28 mouse cellular contexts compared by ENCODE assay signal in genomic region chr3:4287141-4287540, GRCm38 (mm10).
"Had no signal": no experiment of that assay in that cellular context is flagged by ENCODE, and none has a peak within 500 bp of the region (broad histone marks: within the 10 kb centered on the region; RNA-seq: fewer than 3 reads in every experiment).

No protein-coding gene starts in this region.

- H3K9me3 ChIP-seq: embryonic facial prominence, embryonic 10.5 days; embryonic facial prominence, embryonic 12.5 days; embryonic facial prominence, embryonic 13.5 days; embryonic facial prominence, embryonic 15.5 days; forebrain, embryonic 10.5 days; forebrain, embryonic 12.5 days; forebrain, embryonic 13.5 days; forebrain, embryonic 15.5 days had no signal

- DNase-seq: cerebellum, adult 8-10 months; cerebellum, adult 9-10 months; cerebellum, adult 9-11 months; cerebellum, postnatal 10 days; cerebellum, postnatal 14 days; cerebellum, postnatal 25 days; cerebellum, postnatal 36 days; embryo, embryonic 11 days; forebrain, postnatal 0 days; gastrocnemius, adult 2 months; gastrocnemius, postnatal 10 days; gastrocnemius, postnatal 14 days; gastrocnemius, postnatal 25 days; gastrocnemius, postnatal 36 days; heart, adult 11 months; heart, adult 18-20 months; heart, adult 2 months had no signal

- H3K27ac ChIP-seq: embryonic facial prominence, embryonic 10.5 days; embryonic facial prominence, embryonic 12.5 days; embryonic facial prominence, embryonic 13.5 days; embryonic facial prominence, embryonic 15.5 days; forebrain, embryonic 10.5 days; forebrain, embryonic 12.5 days; forebrain, embryonic 13.5 days; forebrain, embryonic 15.5 days; gastrocnemius, adult 2 months; heart, adult 2 months had no signal

- H3K36me3 ChIP-seq: embryonic facial prominence, embryonic 10.5 days; embryonic facial prominence, embryonic 12.5 days; embryonic facial prominence, embryonic 13.5 days; embryonic facial prominence, embryonic 15.5 days; forebrain, embryonic 10.5 days; forebrain, embryonic 12.5 days; forebrain, embryonic 15.5 days had no signal

- H3K4me2 ChIP-seq: embryonic facial prominence, embryonic 12.5 days; embryonic facial prominence, embryonic 13.5 days; embryonic facial prominence, embryonic 15.5 days; forebrain, embryonic 12.5 days; forebrain, embryonic 13.5 days; forebrain, embryonic 15.5 days had no signal

- H3K4me1 ChIP-seq: embryonic facial prominence, embryonic 10.5 days; embryonic facial prominence, embryonic 12.5 days; embryonic facial prominence, embryonic 13.5 days; embryonic facial prominence, embryonic 15.5 days; forebrain, embryonic 10.5 days; forebrain, embryonic 12.5 days; forebrain, embryonic 13.5 days; forebrain, embryonic 15.5 days had no signal

- H3K4me3 ChIP-seq: embryonic facial prominence, embryonic 10.5 days; embryonic facial prominence, embryonic 12.5 days; embryonic facial prominence, embryonic 13.5 days; embryonic facial prominence, embryonic 15.5 days; erythroblast, embryonic 14.5 days; forebrain, embryonic 10.5 days; forebrain, embryonic 12.5 days; forebrain, embryonic 13.5 days; forebrain, embryonic 15.5 days; gastrocnemius, adult 2 months; heart, adult 2 months had no signal

- H3K9ac ChIP-seq: embryonic facial prominence, embryonic 12.5 days; embryonic facial prominence, embryonic 13.5 days; embryonic facial prominence, embryonic 15.5 days; forebrain, embryonic 12.5 days; forebrain, embryonic 13.5 days; forebrain, embryonic 15.5 days; forebrain, postnatal 0 days had no signal

- H3K27me3 ChIP-seq: embryonic facial prominence, embryonic 12.5 days; embryonic facial prominence, embryonic 13.5 days; embryonic facial prominence, embryonic 15.5 days; forebrain, embryonic 12.5 days; forebrain, embryonic 13.5 days; forebrain, embryonic 15.5 days had no signal

- ATAC-seq: forebrain, embryonic 13.5 days; forebrain, embryonic 14.5 days; forebrain, embryonic 15.5 days; forebrain, embryonic 16.5 days; forebrain, postnatal 0 days had no signal
